Mouse (Mus musculus) heart, embryonic 10.5 days (tissue): ENCODE measurements at regions not wholly inside any gene's neighbourhood (a gene's known extent, or its start where the extent isn't known, plus 50 kb on each side); places are given as distances from the start of the nearest gene placed in this dataset.
"Not testable (repeated sequence)": the region's sequence is repeated elsewhere in the genome, so short reads cannot be mapped to it uniquely, and the experiment has no call there.

Experiments
- DNase-seq: peaks from one replicate; pipeline ENCODE4 v3.0.0-alpha.2; 2017; ENCODE audit warnings: low spot score
- H3K27ac ChIP-seq: fragments of 300-500 bp; sonication (generic); 2 replicates; pipeline ENCODE4 v1.5.1; 2016; ENCODE audit warnings: mild to moderate bottlenecking
- H3K27me3 ChIP-seq: fragments of 300-500 bp; sonication (generic); 2 replicates; pipeline ENCODE4 v1.6.1; 2016; ENCODE audit warnings: mild to moderate bottlenecking; ENCODE audit not compliant: poor library complexity, insufficient read depth, severe bottlenecking
- H3K36me3 ChIP-seq: fragments of 300-500 bp; sonication (generic); 2 replicates; pipeline ENCODE4 v1.6.1; 2016; ENCODE audit warnings: mild to moderate bottlenecking, moderate library complexity
- H3K4me1 ChIP-seq: fragments of 300-500 bp; sonication (generic); 2 replicates; pipeline ENCODE4 v1.6.1; 2016; ENCODE audit warnings: mild to moderate bottlenecking
- H3K4me3 ChIP-seq: fragments of 300-500 bp; sonication (generic); 2 replicates; pipeline ENCODE4 v1.5.1; 2016; ENCODE audit warnings: mild to moderate bottlenecking, moderate library complexity
- H3K9me3 ChIP-seq: fragments of 300-500 bp; sonication (generic); 2 replicates; pipeline ENCODE4 v1.6.1; 2016; ENCODE audit warnings: mild to moderate bottlenecking, moderate library complexity
- WGBS: fragments of 180-500 bp; shearing (Covaris S2); methylation state at CpG from one replicate; pipeline ENCODE4 v1.1.7; 2016; 5-methylcytosine and 5-hydroxymethylcytosine counted together

DNA sequence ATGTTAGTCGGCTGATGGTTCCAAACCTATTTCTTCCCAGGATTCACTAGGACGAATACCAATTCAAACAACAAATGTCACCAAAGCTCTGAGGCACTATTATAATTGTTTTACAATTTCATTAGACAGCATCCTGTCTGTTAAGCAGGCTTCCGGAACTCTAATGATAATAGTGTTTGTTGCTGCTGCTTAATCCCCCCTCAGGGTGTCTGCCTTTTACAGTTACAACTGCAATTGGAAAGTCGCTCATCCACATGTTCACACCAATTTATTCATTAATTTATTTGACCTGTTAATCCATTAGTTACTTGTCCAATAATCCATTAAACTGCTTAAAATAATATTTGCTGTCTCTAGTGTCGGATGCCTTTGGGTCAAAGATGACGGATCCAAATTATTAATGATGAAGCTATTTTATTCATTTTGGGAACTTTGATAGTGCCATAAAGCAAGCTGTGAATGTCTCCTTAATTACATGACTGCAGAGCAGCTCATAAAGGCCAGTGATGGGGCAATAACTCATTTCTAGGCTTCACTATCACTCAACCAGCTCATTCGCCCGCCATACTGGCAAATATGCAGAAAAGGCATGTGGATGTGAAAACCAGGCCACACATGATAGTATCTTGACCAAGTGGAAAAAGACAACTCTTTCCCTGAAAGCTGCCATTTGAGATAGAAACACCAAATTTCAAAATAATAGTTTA lies 226.6 kb upstream of the Rarb start:
- WGBS = 87% methylated on average over 8 of the region's 8 CpGs
- Histone ChIP-seq H3K4me3 (no peak overlapping the region), H3K27ac (no peak overlapping the region), H3K9me3 (no peaks in the 10 kb centered on the region), H3K4me1 (no peaks in the 10 kb centered on the region), H3K27me3 (no peaks in the 10 kb centered on the region), H3K36me3 (no peaks in the 10 kb centered on the region)
- no peak for DNase-seq

- no peak overlapping the region for H3K27ac ChIP-seq
- no peaks in the 10 kb centered on the region for H3K27me3 ChIP-seq
- WGBS = 68% methylated on average over 4 of the region's 4 CpGs
- DNase-seq = no peak
- H3K4me1 ChIP-seq = no peaks in the 10 kb centered on the region; the same call in 1 of the 2 replicates
- H3K36me3 ChIP-seq = no peaks in the 10 kb centered on the region
- no peak overlapping the region for H3K4me3 ChIP-seq
- H3K9me3 ChIP-seq = no peaks in the 10 kb centered on the region
Measured at GRCm38 (mm10) chr14:17020603-17021356, 201.8 kb upstream of the Rarb start.

GRCm38 (mm10) chr14:17012931-17013330 lies 194.0 kb upstream of the Rarb start:
- Histone ChIP-seq H3K27me3 (no peaks in the 10 kb centered on the region), H3K9me3 (no peaks in the 10 kb centered on the region), H3K4me3 (no peak overlapping the region), H3K27ac (no peak overlapping the region), H3K4me1 (no peaks in the 10 kb centered on the region), H3K36me3 (no peaks in the 10 kb centered on the region)
- DNase-seq = no peak
- whole genome bisulfite sequencing = 94% methylated on average over 1 of the region's 1 CpGs

DNA sequence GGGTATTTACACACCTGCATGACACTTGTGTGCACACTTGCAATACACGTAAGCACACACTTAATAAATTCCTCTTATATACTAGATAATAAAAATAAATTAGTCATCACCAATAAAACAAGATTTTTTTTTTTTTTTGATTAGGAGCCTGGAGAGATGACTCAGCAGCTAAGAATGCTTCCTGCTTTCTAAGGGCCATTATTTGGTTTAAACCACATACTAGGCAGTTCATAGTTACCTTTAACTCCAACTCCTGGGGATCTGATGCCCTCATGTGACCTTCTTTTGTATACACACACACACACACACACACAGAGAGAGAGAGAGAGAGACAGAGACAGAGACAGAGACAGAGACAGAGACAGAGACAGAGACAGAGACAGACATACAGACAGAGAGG lies 193.2 kb upstream of the Rarb start:
- no peaks in the 10 kb centered on the region for H3K9me3 ChIP-seq
- H3K27me3 ChIP-seq = no peaks in the 10 kb centered on the region
- H3K4me1 ChIP-seq = no peaks in the 10 kb centered on the region
- H3K27ac ChIP-seq = no peak overlapping the region
- 95% methylated on average over 1 of the region's 1 CpGs for WGBS
- no peak overlapping the region for H3K4me3 ChIP-seq
- no peaks in the 10 kb centered on the region for H3K36me3 ChIP-seq
- DNase-seq = no peak

- Histone ChIP-seq H3K27ac (no peak overlapping the region), H3K4me3 (no peak overlapping the region)
- WGBS = 88% methylated on average over 8 of the region's 8 CpGs
Measured at GRCm38 (mm10) chr14:17005194-17006018, 186.4 kb upstream of the Rarb start.

GRCm38 (mm10) chr14:17004714-17005113 lies 185.8 kb upstream of the Rarb start:
- Histone ChIP-seq H3K4me3 (no peak overlapping the region), H3K4me1 (no peaks in the 10 kb centered on the region), H3K27me3 (no peaks in the 10 kb centered on the region), H3K36me3 (no peaks in the 10 kb centered on the region), H3K27ac (no peak overlapping the region), H3K9me3 (no peaks in the 10 kb centered on the region)
- DNase-seq = no peak
- 93% methylated on average over 1 of the region's 1 CpGs for WGBS

More at GRCm38 (mm10) chr14:17005194-17006018, 186.4 kb upstream of the Rarb start:
- Histone ChIP-seq H3K4me1 (no peaks in the 10 kb centered on the region), H3K9me3 (no peaks in the 10 kb centered on the region), H3K36me3 (no peaks in the 10 kb centered on the region), H3K27me3 (no peaks in the 10 kb centered on the region)
- DNase-seq = no peak

DNA sequence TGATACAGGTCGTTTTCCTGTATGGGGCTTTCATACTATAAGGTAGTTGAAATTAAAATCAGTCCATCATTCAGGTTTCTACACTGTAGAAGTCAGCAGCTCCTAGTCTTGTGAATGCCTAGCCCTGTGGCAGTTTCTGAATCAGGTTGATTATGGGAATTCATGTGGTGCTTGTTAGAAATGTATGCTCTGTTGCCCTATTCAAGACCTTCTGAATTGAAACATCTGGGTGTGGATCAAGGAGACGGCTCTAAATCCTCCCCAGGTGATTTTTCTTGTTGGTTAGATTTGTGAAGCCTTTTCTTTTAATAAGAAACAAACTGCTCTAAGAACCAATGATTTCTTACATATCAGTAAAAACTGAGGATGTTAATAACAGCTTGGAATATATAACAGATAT lies 177.8 kb upstream of the Rarb start:
- Histone ChIP-seq H3K36me3 (no peaks in the 10 kb centered on the region), H3K27me3 (no peaks in the 10 kb centered on the region), H3K27ac (no peak overlapping the region), H3K9me3 (no peaks in the 10 kb centered on the region), H3K4me1 (no peaks in the 10 kb centered on the region), H3K4me3 (no peak overlapping the region)
- WGBS = 62% methylated on average over 2 of the region's 2 CpGs
- DNase-seq = no peak

DNA sequence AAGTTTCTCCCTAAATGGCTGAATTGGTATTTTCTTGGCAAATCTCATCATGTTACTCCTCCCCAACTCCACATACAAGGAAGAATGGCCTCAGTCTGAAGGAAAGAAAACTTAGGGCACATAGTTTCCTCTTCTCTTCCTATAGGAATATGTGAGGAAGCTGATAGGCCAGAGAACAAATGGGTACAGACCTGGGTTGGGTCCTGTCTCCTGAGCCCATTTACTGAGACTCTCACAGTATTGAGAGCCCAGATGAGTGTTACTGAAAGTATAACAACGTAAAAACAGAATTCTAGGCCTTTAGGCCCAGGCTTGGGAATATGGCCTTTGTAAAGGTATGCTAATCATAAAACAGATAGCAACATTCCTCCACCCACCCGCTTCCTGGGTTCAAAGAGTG lies 152.0 kb upstream of the Rarb start:
- not testable (repeated sequence) for H3K9me3 ChIP-seq, H3K4me1 ChIP-seq, H3K27ac ChIP-seq, DNase-seq, H3K27me3 ChIP-seq, H3K4me3 ChIP-seq, H3K36me3 ChIP-seq
- 78% methylated on average over 2 of the region's 2 CpGs for WGBS

DNA sequence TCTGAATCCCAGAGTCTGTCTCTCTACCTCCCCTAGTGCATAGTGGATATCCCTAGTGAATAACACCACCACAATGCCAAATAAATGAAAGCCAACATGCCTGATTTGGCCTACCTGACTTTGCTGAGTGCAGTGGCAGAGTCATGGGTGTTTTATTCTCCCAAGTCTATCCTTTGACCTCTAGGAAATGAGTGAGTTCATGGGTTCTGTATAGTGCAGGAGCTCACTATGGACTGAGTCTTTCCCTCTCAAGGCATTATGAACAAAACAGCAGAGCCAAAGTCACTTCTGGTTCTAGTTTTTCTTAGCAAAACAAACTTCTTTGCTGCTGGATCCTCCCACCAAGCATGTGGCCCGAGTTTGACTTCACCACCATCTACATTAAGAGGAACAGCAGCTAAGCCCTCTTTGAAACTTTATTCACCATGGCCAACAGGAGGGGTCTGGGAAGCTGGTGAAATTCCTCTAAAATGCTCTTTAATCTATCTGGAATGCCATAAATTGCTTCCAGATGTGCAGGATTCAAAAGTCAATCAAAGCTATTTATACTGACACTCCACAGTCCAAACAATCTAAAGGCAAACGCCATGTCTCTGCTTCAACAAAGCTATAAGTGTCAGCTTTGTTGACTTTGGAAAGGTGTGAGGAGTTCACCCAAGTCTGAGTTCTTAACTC lies 145.9 kb upstream of the Rarb start:
- Histone ChIP-seq H3K4me1 (no peaks in the 10 kb centered on the region), H3K9me3 (no peaks in the 10 kb centered on the region), H3K27me3 (no peaks in the 10 kb centered on the region), H3K36me3 (no peaks in the 10 kb centered on the region), H3K4me3 (no peak overlapping the region), H3K27ac (no peak overlapping the region)
- 19% methylated on average over 2 of the region's 2 CpGs for WGBS
- DNase-seq = no peak

DNA sequence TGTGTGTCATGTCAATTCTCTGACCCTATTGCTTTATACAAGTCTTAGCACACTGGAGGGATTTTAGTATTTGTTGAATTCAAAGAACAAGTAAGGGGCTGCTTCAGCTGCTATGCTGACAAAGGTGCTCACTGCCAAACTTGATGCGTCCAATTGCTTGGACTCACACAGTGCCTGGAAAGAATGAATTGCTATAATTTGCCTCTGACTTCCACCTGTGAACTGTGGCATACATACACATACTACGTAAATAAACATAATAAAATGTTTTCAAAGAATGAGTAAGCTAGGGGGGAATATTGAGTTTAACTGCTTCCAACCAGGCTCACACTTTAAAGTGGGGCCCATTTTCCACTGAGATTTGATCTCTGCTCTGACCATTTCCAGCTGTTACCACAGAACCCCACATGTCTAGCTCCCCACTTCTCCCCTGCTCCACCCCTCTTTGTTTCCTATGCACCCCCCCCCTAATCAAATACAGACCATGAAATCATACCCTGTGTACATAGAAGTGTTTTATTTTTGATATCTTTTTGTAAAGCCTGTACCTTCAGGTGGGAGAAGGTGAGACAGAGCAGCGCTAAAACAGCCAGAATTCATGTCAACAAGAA lies 143.4 kb upstream of the Rarb start:
- DNase-seq = no peak
- no peak overlapping the region for H3K27ac ChIP-seq
- H3K4me1 ChIP-seq = 0 out of 2 replicates have a peak, but pooled peaks cover 5% of the 10 kb centered on the region
- no peaks in the 10 kb centered on the region for H3K36me3 ChIP-seq
- H3K4me3 ChIP-seq = no peak overlapping the region
- 84% methylated on average over 3 of the region's 3 CpGs for WGBS
- no peaks in the 10 kb centered on the region for H3K9me3 ChIP-seq
- H3K27me3 ChIP-seq = no peaks in the 10 kb centered on the region

DNA sequence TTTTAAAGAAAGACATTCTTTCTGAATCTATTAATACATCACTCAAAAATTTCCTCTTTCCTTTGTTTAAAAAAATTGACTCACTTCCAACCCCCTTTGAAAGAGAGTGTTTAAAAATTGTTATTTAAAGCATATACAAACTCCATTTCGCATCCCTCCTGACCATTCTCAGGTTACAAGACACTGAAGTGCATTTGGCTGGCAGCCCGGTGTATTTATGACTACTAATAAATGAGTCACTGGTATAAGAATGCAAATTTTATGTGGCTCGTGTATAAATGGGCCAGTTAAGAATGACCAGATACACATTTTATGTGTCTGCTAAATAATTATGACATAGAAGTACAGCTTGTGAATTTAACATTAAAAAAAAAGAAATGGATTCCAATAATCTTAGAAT lies 138.8 kb upstream of the Rarb start:
- Histone ChIP-seq H3K27ac (no peak overlapping the region), H3K36me3 (no peaks in the 10 kb centered on the region), H3K27me3 (no peaks in the 10 kb centered on the region), H3K4me3 (no peak overlapping the region), H3K9me3 (no peaks in the 10 kb centered on the region), H3K4me1 (0 out of 2 replicates have a peak, but pooled peaks cover 5% of the 10 kb centered on the region)
- 73% methylated on average over 3 of the region's 3 CpGs for WGBS
- no peak for DNase-seq
